Mouse (Mus musculus): ENCODE results near the gene Ppp1r15a. TPM values are rescaled to one million over a fixed set of nuclear protein-coding genes. Genes with fewer than 3 reads are reported as not detected.
"Not testable (repeated sequence)": the region's sequence is repeated elsewhere in the genome, so short reads cannot be mapped to it uniquely, and the experiment has no call there.

Gene Ppp1r15a
- polyA plus RNA-seq, 1 experiment from 2014 or later = 17.2 TPM

DNA sequence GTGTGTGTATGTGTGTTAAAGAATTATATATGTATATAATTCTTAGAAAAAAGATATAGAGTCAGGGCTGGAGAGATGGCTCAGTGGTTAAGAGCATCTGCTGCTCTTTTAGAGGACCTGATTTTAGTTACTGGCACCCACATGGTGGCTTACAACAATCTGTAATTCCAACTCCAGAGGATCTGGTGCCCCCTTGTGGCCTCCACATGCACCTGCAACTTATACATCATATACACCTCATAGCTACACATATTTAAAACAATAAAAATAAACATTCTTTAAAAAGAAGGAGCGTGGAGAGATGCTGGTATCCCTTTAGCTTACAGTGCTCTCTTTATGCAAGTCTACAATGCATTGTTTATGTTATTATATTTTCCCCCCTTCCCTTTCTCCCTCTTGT is 18.5 kb upstream of the Ppp1r15a start:
- WGBS = 94% methylated on average over 1 of the region's 1 CpGs
- H3K9me3 ChIP-seq = no peaks in the 10 kb centered on the region
- H3K4me2 ChIP-seq = no peak overlapping the region
- no peaks in the 10 kb centered on the region for H3K27me3 ChIP-seq
- H3K36me3 ChIP-seq = no peaks in the 10 kb centered on the region
- no peak overlapping the region for H3K4me3 ChIP-seq
- H3K27ac ChIP-seq (replicated peaks) = no peak overlapping the region
- no peak overlapping the region for H3K9ac ChIP-seq
- no peaks in the 10 kb centered on the region for H3K4me1 ChIP-seq (replicated peaks)
- no peak for ATAC-seq (ENCODE audit: low read depth)

DNA sequence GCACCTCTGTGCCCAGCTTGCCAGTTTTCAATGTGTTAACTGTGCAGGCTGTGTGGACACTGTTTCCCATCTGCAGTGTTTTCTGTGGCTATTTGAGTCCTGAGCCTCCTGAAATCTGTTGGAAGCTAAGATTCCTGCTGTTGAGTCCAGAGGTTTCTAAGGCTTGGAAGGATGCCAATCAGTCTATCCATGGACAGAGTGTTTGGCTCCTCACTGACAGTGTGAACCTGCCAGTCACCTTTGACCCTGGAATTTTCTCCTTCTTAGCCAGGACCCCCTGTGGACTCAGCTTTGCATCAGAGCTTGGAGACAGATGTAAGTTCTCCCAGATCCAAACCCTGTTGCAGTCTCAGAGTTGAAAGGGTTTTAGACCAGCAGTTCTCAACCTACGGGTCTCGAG is 14.1 kb upstream of the Ppp1r15a start:
- no peaks in the 10 kb centered on the region for H3K9me3 ChIP-seq
- no peaks in the 10 kb centered on the region for H3K36me3 ChIP-seq
- no peak overlapping the region for H3K9ac ChIP-seq
- H3K4me3 ChIP-seq = no peak overlapping the region
- WGBS = 70% methylated on average over 2 of the region's 2 CpGs
- no peaks in the 10 kb centered on the region for H3K27me3 ChIP-seq
- ATAC-seq (ENCODE audit: low read depth) = no peak
- no peak overlapping the region for H3K4me2 ChIP-seq
- H3K27ac ChIP-seq (replicated peaks) = no peak overlapping the region
- peaks cover 6% of the 10 kb centered on the region; the same call in 1 of the 2 replicates for H3K4me1 ChIP-seq (replicated peaks)

GRCm38 (mm10) chr7:45539095-45539494 is 13.0 kb upstream of the Ppp1r15a start:
- no peak overlapping the region for H3K4me3 ChIP-seq
- H3K9me3 ChIP-seq = no peaks in the 10 kb centered on the region
- 88% methylated on average over 3 of the region's 3 CpGs for WGBS
- no peak overlapping the region for H3K9ac ChIP-seq
- no peaks in the 10 kb centered on the region for H3K27me3 ChIP-seq
- no peak overlapping the region for H3K4me2 ChIP-seq
- peak; percentile 9; the same call in 1 of the 2 replicates for ATAC-seq (ENCODE audit: low read depth)
- H3K27ac ChIP-seq (replicated peaks) = no peak overlapping the region
- H3K4me1 ChIP-seq (replicated peaks) = peaks cover 6% of the 10 kb centered on the region; the same call in 1 of the 2 replicates
- H3K36me3 ChIP-seq = no peaks in the 10 kb centered on the region

GRCm38 (mm10) chr7:45538163-45539041 is 12.3 kb upstream of the Ppp1r15a start:
- peaks cover 6% of the 10 kb centered on the region; the same call in 1 of the 2 replicates for H3K4me1 ChIP-seq (replicated peaks)
- ATAC-seq (ENCODE audit: low read depth) = peak; percentile 86
- no peaks in the 10 kb centered on the region for H3K27me3 ChIP-seq
- peak overlapping the region; percentile 56 for H3K4me3 ChIP-seq
- peak overlapping the region; percentile 79 for H3K9ac ChIP-seq
- H3K36me3 ChIP-seq = no peaks in the 10 kb centered on the region
- H3K27ac ChIP-seq (replicated peaks) = 0 out of 2 replicates have a peak overlapping the region, but pooled peaks have one; percentile 23
- peak overlapping the region; percentile 78 for H3K4me2 ChIP-seq
- WGBS = 2% methylated on average over 29 of the region's 29 CpGs
- H3K9me3 ChIP-seq = no peaks in the 10 kb centered on the region

- Histone ChIP-seq H3K9me3 (no peaks in the 10 kb centered on the region), H3K4me1 (replicated peaks) (peaks cover 6% of the 10 kb centered on the region; the same call in 1 of the 2 replicates), H3K27me3 (no peaks in the 10 kb centered on the region), H3K27ac (replicated peaks) (no peak overlapping the region), H3K4me2 (peak overlapping the region; percentile 78), H3K36me3 (no peaks in the 10 kb centered on the region), H3K4me3 (peak overlapping the region; percentile 56), H3K9ac (peak overlapping the region; percentile 79)
- ATAC-seq (ENCODE audit: low read depth) = 0 out of 2 replicates have a peak, but pooled peaks have one; percentile 1
- WGBS = 79% methylated on average over 10 of the region's 10 CpGs
Measured at GRCm38 (mm10) chr7:45537602-45538001, 11.5 kb upstream of the Ppp1r15a start.

- H3K9me3 ChIP-seq = no peaks in the 10 kb centered on the region
- H3K4me2 ChIP-seq = no peak overlapping the region
- H3K4me3 ChIP-seq = no peak overlapping the region
- no peak overlapping the region for H3K9ac ChIP-seq
- peaks cover 6% of the 10 kb centered on the region; the same call in 1 of the 2 replicates for H3K4me1 ChIP-seq (replicated peaks)
- no peak overlapping the region for H3K27ac ChIP-seq (replicated peaks)
- 85% methylated on average over 1 of the region's 1 CpGs for WGBS
- H3K36me3 ChIP-seq = no peaks in the 10 kb centered on the region
- peaks cover 3% of the 10 kb centered on the region; the same call in 1 of the 2 replicates for H3K27me3 ChIP-seq
- ATAC-seq (ENCODE audit: low read depth) = no peak
Measured at GRCm38 (mm10) chr7:45535676-45536075, 9.6 kb upstream of the Ppp1r15a start.

DNA sequence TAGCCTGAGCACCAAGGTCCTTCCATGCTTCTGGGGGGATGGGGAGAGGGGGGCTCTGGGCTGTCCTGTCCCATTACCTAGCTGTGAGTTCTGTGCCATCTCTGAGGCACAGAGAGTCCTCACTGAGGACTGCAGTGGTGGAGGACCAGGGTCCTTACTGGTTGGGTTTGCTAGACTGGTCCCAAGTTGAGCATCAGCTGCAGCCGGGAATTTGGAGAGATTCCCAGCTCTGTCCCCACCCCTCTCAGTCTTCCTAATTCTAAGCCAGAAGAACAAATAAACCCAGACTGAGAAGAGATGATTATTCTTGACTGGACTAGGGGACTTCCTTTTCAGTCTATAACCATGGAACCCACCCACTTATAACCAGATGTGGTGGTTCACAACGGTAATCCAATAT is 4.6 kb upstream of the Ppp1r15a start:
- WGBS = 74% methylated on average over 2 of the region's 2 CpGs
- ATAC-seq (ENCODE audit: low read depth) = no peak

GRCm38 (mm10) chr7:45529461-45529860 is 3.4 kb upstream of the Ppp1r15a start:
- Histone ChIP-seq H3K36me3 (no peaks in the 10 kb centered on the region), H3K9me3 (no peaks in the 10 kb centered on the region), H3K27me3 (peaks cover 3% of the 10 kb centered on the region; the same call in 1 of the 2 replicates), H3K9ac (peak overlapping the region; percentile 22; the same call in 1 of the 2 replicates), H3K4me3 (no peak overlapping the region), H3K4me2 (0 out of 2 replicates have a peak overlapping the region, but pooled peaks have one; percentile 3), H3K27ac (replicated peaks) (no peak overlapping the region), H3K4me1 (replicated peaks) (peaks cover 15% of the 10 kb centered on the region)
- WGBS = 25% methylated on average over 6 of the region's 6 CpGs
- ATAC-seq (ENCODE audit: low read depth) = no peak

More for the DNA sequence above, 4.6 kb upstream of the Ppp1r15a start:
- 0 out of 2 replicates have a peak overlapping the region, but pooled peaks have one; percentile 12 for H3K4me3 ChIP-seq
- H3K4me2 ChIP-seq = peak overlapping the region; percentile 22
- no peak overlapping the region for H3K9ac ChIP-seq
- H3K36me3 ChIP-seq = no peaks in the 10 kb centered on the region
- peaks cover 3% of the 10 kb centered on the region; the same call in 1 of the 2 replicates for H3K27me3 ChIP-seq
- peaks cover 3% of the 10 kb centered on the region; the same call in 1 of the 2 replicates for H3K4me1 ChIP-seq (replicated peaks)
- H3K27ac ChIP-seq (replicated peaks) = no peak overlapping the region
- H3K9me3 ChIP-seq = no peaks in the 10 kb centered on the region

DNA sequence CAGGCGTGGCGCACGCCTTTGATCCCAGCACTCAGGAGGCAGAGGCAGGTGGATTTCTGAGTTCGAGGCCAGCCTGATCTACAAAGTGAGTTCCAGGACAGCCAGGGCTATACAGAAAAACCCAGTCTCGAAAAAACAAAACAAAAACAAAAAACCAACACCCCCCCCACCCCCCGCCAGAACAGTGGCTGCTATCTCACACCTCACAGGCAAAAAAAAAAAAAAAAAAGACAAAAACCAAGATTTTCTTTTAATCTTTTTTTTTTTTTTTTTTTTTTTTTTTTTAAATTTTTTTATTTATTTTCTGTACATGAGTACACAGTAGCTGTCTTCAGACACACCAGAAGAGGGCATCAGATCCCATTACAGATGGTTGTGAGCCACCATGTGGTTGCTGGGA is 1.1 kb upstream of the Ppp1r15a start:
- not testable (repeated sequence) for H3K36me3 ChIP-seq; H3K9ac ChIP-seq; H3K27ac ChIP-seq (replicated peaks); H3K9me3 ChIP-seq; H3K27me3 ChIP-seq; H3K4me2 ChIP-seq; H3K4me3 ChIP-seq; ATAC-seq (ENCODE audit: low read depth)
- 90% methylated on average over 6 of the region's 6 CpGs for WGBS
- peaks cover 30% of the 10 kb centered on the region for H3K4me1 ChIP-seq (replicated peaks)

DNA sequence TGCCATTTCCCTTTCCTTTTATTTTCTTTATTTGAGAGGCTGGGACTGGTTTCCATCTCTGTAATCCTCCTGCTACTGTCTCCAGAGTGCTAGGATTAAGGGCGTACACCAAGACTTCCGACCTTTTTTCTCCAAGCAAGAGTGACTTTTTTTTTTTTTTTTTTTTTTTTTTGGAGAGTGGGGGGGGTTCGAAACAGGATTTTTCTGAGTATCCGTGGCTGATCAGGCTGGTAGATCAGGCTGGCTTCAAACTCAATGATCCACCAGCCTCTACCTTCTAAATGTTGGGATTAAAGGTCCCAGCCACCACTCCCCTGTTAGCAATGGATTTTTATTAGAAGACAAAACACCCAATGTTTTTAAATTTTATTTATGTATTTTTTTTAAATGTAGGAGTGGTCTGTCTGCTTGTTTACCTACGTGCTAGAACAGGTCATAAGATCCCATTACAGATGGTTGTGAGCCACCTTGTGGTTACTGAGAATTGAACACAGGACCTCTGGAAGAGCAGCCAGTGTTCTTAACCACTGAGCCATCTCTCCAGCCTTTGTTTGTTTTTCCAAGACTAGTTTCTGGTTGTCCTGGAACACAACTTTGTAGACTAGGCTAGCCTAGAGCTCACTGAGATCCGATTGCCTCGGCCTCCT is 529 bp upstream of the Ppp1r15a start:
- Histone ChIP-seq H3K27me3 (no peaks in the 10 kb centered on the region), H3K9me3 (no peaks in the 10 kb centered on the region), H3K4me2 (peak overlapping the region; percentile 84), H3K4me3 (peak overlapping the region; percentile 77), H3K36me3 (0 out of 2 replicates have a peak, but pooled peaks cover 3% of the 10 kb centered on the region), H3K4me1 (replicated peaks) (peaks cover 32% of the 10 kb centered on the region), H3K9ac (peak overlapping the region; percentile 88), H3K27ac (replicated peaks) (peak overlapping the region; percentile 89)
- no peak for ATAC-seq (ENCODE audit: low read depth)
- WGBS = 26% methylated on average over 7 of the region's 7 CpGs

GRCm38 (mm10) chr7:45524841-45525621 is 1.0 kb downstream of the Ppp1r15a start:
- Histone ChIP-seq H3K27me3 (no peaks in the 10 kb centered on the region), H3K4me1 (replicated peaks) (peaks cover 37% of the 10 kb centered on the region), H3K4me3 (peak overlapping the region; percentile 77), H3K27ac (replicated peaks) (peak overlapping the region; percentile 89), H3K9ac (peak overlapping the region; percentile 88), H3K4me2 (peak overlapping the region; percentile 84), H3K36me3 (0 out of 2 replicates have a peak, but pooled peaks cover 3% of the 10 kb centered on the region), H3K9me3 (no peaks in the 10 kb centered on the region)
- 0 out of 2 replicates have a peak, but pooled peaks have one; percentile 1 for ATAC-seq (ENCODE audit: low read depth)
- WGBS = 34% methylated on average over 12 of the region's 12 CpGs

Measured in neural tube, embryonic 13.5 days (tissue).